Mouse (Mus musculus): Measurements from ENCODE around the gene Mtcl1. TPM values are rescaled to one million over a fixed set of nuclear protein-coding genes. Genes with fewer than 3 reads are reported as not detected.
"Not testable (repeated sequence)": the region's sequence is repeated elsewhere in the genome, so short reads cannot be mapped to it uniquely, and the experiment has no call there.

The Mtcl1 gene
- total RNA-seq, 1 experiment from 2014 or later = not detected

DNA sequence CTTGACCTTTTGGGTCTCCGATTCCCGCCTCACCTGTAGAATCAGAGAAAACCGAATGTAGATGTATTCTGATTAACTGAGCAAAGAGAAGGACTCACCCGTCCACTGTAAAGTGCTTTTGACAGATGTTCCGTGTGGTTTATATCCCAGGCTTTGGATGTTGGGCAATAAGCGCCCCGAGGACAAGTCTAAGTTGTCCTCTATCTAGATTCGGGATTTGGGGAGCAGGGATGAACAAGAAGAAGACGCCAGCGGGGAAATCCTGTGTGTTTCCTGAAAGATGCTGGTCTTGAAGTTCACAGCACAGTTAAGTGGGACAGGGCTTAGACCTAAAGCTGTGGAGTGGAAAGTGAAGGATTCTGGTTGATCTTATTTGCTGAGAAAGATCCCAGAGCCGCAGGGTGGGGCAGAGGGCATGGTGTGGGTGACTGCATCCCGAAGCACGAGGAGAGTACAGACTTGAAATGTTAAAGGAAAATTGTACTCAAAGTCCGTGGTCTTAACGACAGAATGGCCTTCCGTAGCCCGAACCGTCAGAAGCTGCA lies 1.0 kb upstream of the Mtcl1 start:
- ATAC-seq (replicated peaks; ENCODE audit: insufficient number of reproducible peaks, low FRiP score, low TSS enrichment, poor library complexity, severe bottlenecking) = no peak

GRCm38 (mm10) chr17:66448421-66449405 lies 837 bp downstream of the Mtcl1 start:
- no peak for ATAC-seq (replicated peaks; ENCODE audit: insufficient number of reproducible peaks, low FRiP score, low TSS enrichment, poor library complexity, severe bottlenecking)

GRCm38 (mm10) chr17:66447978-66448377 lies 1.6 kb downstream of the Mtcl1 start:
- ATAC-seq (replicated peaks; ENCODE audit: insufficient number of reproducible peaks, low FRiP score, low TSS enrichment, poor library complexity, severe bottlenecking) = no peak

DNA sequence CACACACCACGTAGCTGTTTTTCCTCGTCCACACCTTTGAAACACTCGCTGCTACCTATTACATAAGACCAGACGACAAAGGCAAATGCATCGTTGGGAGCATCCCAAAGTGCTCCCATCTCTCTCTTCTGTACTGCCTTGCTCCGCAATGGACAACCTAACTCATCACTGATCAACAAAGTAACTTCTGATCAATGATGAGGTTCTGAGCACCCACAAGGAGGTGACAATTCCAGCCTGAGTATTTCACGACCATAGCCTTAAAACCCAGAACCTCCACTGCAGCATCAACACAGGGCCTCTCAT lies 2.6 kb downstream of the Mtcl1 start:
- ATAC-seq (replicated peaks; ENCODE audit: insufficient number of reproducible peaks, low FRiP score, low TSS enrichment, poor library complexity, severe bottlenecking) = no peak

DNA sequence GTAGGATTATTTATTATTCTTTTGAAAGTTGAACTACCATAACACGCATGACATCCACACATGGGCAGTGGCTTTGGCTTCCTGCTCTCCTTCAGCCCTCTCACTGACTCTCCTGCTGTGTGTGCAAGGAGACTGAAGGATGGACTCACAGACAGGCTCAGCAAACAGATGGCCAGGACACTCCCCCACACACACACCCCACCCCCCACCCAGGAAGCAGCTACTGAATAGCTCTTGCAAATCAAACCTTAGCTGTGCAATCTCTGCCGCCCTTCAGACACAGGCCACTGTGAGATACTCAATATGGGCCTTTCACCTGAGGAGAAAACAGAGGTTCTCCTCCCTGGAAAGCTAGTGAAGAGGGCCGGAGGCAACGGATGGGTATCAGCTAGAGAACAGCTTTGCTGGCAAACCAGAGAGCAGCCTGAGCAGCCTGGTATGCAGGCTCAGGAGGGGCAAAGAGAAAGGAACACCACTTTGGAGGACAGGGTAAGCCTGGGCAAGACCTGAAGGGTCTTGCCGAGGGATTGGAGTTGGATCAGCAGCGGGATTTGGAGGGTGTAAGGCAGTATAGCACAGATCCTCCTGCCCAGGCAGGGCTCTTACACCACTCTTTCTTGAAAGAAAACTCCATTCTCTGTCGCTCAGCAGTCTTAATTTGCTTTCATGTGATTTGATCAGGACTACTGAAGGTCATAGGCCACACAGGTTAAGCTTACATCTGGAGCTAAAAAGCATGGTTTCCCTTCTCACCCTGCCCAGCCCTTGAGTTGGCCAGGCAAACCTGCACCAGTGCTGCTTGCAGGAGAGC lies 3.1 kb downstream of the Mtcl1 start:
- no peak for ATAC-seq (replicated peaks; ENCODE audit: insufficient number of reproducible peaks, low FRiP score, low TSS enrichment, poor library complexity, severe bottlenecking)

DNA sequence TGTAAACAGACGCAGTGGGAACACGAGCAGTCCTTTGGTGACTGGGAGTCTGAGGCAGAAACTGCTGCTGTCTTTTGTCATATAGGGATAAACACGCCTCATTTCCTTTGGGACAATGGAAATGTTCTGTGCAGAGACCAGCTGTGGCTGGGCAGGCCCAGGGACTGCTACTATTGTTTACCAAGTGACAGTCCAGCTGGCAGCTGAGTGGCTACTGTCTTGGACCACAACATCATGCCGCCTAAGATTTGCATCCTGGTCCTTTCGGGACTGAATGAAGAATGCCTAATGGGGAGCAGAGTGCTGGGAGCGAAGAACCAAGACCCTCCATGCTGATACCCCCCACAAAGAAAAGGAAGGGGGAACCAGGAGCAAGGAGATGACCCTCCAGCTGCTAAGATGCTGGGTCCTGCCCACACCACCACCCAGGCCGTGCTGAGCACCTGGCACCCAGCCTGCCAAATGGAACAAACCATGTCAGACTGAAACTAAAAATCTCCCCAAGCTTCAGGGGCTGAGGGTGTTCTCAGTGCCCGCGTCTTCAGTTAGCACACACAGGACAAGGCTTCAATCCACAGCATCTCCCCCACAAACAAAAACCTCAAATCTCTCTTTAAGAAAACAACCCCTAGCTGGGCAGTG lies 5.4 kb downstream of the Mtcl1 start:
- ATAC-seq (replicated peaks; ENCODE audit: insufficient number of reproducible peaks, low FRiP score, low TSS enrichment, poor library complexity, severe bottlenecking) = no peak

DNA sequence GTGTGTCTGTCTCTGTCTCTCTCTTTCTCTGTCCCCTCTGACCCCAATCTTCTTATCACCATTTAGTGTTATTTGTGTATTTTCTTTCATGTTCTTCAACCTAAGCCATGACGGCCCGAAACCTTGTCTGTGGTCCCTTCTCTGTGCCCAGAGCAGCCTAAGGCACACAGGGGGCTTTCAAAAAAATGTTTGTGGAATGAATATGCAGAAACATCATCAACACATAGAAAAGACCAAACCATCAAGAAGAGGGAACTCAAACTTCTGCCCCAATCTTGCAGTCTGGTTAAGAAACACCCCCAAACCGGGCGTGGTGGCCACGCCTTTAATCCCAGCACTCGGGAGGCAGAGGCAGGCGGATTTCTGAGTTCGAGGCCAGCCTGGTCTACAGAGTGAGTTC lies 9.7 kb downstream of the Mtcl1 start:
- no peak for ATAC-seq (replicated peaks; ENCODE audit: insufficient number of reproducible peaks, low FRiP score, low TSS enrichment, poor library complexity, severe bottlenecking)

GRCm38 (mm10) chr17:66439051-66439753 lies 10.3 kb downstream of the Mtcl1 start:
- ATAC-seq (replicated peaks; ENCODE audit: insufficient number of reproducible peaks, low FRiP score, low TSS enrichment, poor library complexity, severe bottlenecking) = no peak

- no peak for ATAC-seq (replicated peaks; ENCODE audit: insufficient number of reproducible peaks, low FRiP score, low TSS enrichment, poor library complexity, severe bottlenecking)
These were observed 11.4 kb downstream of the Mtcl1 start for GRCm38 (mm10) chr17:66438137-66438536.

DNA sequence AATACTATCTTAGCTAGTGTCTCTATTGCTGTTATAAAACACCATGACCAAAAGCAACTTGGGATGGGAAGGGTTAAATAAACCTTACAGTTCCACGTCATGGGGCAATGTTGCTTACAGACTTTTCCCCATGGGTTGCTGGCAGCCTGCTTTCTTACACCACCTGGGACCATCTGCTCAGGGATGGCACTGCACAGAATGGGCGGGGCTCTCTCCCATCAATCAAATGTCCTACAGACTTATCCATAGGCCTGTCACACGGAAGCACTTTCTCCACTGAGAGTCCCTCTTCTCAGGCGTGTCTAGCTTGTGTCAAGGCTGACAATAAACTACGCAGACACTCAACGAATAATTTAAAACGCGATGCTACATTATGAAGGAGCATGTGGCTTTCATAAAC lies 12.7 kb downstream of the Mtcl1 start:
- no peak for ATAC-seq (replicated peaks; ENCODE audit: insufficient number of reproducible peaks, low FRiP score, low TSS enrichment, poor library complexity, severe bottlenecking)

DNA sequence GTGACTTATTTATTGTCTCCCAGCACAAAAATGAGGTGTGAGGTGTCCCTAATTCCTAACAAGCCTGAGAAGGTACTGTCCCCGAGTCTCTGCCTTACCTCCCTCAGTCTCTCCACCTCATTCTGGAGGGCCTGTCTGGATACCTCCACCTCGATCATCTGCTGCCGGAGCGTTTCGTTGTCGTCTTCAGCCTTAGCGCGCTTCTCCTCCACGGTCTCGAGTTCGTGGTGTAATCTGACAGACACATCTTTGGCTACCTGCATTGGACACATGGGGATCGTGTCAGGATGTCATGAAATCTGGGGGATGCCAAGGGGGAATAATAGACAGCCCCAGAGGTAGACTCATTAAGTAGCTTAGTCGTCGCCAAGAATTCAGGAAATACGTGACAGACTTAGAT lies 13.6 kb downstream of the Mtcl1 start:
- no peak for ATAC-seq (replicated peaks; ENCODE audit: insufficient number of reproducible peaks, low FRiP score, low TSS enrichment, poor library complexity, severe bottlenecking)

DNA sequence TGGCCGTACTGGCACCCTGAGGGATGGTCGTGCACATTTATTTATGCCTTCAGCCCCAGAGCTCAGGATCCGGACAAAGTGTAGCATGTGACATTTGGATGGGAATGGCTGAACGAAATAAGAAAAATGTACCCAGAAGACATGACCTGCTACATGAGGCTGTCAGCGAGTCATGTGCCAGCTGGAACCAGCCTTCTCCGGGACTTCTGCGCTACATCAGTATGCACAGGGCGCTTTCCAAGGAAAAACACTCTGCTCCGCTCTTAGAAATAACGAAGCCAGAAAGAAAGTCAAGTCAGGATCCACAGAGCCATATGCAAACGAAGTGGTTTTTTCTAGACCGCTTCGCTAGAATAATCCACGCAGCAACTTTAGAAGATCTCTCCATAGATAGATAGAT lies 14.5 kb downstream of the Mtcl1 start:
- ATAC-seq (replicated peaks; ENCODE audit: insufficient number of reproducible peaks, low FRiP score, low TSS enrichment, poor library complexity, severe bottlenecking) = no peak

DNA sequence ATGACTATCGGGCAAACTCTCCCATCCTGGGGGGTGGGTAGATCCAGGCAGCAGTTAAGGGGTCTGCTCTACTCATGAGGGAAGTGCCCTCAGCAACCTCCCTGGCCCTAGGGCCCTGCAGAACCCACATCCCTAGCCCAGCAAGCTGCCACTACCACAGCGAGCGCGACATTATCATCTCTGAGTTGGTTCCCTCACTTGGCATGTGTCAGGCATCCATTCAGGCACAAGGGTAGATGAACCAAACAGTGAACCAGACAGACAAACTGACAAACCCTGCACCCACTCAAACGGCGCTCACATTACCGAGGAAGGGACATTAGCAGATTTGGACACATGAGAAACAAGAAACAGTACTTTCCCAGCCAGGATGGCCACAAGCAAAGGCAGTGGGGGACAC lies 15.0 kb downstream of the Mtcl1 start:
- ATAC-seq (replicated peaks; ENCODE audit: insufficient number of reproducible peaks, low FRiP score, low TSS enrichment, poor library complexity, severe bottlenecking) = no peak

- not testable (repeated sequence) for ATAC-seq (replicated peaks; ENCODE audit: insufficient number of reproducible peaks, low FRiP score, low TSS enrichment, poor library complexity, severe bottlenecking)
These were observed 24.9 kb downstream of the Mtcl1 start for GRCm38 (mm10) chr17:66424601-66425000.

DNA sequence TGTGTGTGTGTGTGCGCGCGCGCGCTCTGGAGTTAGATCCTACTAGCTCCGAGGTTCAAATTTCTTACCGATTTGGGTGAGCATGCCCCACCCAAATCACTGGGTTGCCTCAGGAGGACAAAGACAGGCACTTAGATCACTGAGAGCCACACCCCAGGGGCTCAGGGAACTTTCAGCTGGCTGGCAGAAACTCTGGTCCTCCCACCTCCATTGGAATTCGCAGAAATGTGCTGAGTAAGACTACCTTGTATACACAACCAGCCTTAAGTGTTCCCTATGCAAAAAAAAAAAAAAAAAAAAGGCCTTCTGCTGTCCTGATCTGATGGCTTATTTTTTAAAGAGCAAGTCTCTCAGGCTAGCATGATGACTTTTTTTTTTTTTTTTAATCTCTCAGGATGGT lies 30.1 kb downstream of the Mtcl1 start:
- ATAC-seq (replicated peaks; ENCODE audit: insufficient number of reproducible peaks, low FRiP score, low TSS enrichment, poor library complexity, severe bottlenecking) = no peak

GRCm38 (mm10) chr17:66417748-66418147 lies 31.8 kb downstream of the Mtcl1 start:
- ATAC-seq (replicated peaks; ENCODE audit: insufficient number of reproducible peaks, low FRiP score, low TSS enrichment, poor library complexity, severe bottlenecking) = no peak

DNA sequence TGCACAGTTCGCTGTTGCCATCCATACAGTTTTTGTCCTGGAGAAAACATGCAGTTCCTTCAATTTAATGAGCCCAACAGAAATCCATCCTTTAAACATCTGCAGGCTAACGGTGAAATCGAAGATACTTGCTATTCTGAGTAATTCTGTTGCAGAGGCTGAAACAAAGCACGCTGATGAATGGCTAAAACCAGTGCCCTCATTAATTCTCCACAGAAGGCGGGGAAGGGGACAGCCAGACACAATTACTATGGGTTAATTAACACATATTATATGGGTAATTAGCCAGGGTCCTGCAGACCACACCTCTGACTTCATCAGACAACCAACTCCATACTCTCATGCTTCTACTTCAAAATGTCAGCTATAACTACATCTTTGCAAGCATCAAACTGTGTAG lies 32.2 kb downstream of the Mtcl1 start:
- no peak for ATAC-seq (replicated peaks; ENCODE audit: insufficient number of reproducible peaks, low FRiP score, low TSS enrichment, poor library complexity, severe bottlenecking)

GRCm38 (mm10) chr17:66416841-66417313 lies 32.7 kb downstream of the Mtcl1 start:
- ATAC-seq (replicated peaks; ENCODE audit: insufficient number of reproducible peaks, low FRiP score, low TSS enrichment, poor library complexity, severe bottlenecking) = no peak
